Comparison of ENCODE assay signal across 8 mouse cellular contexts in genomic region chr2:32404663-32405062, GRCm38 (mm10). TPM values are rescaled to one million over a fixed set of nuclear protein-coding genes. Genes with fewer than 3 reads are reported as not detected.
DNase-seq lines count a peak whose midpoint lies in the region; ATAC-seq lines count a peak whose summit lies in the region.

No protein-coding gene starts in this region.

- H3K36me3 ChIP-seq in intestine, embryonic 14.5 days (ENCODE audit: control insufficient read depth, insufficient read depth, low read length): peaks cover 26% of the 10 kb centered on the region
- H3K36me3 ChIP-seq in intestine, embryonic 16.5 days (ENCODE audit: control insufficient read depth, insufficient read depth, low read length): peaks cover 8% of the 10 kb centered on the region; the same call in 1 of the 2 replicates
- H3K36me3 ChIP-seq in midbrain, embryonic 16.5 days (ENCODE audit: control insufficient read depth, insufficient read depth, low read length): peaks cover 20% of the 10 kb centered on the region

- intact Hi-C loops in left cerebral cortex, postnatal 25 days (cut with DNase I): loop anchor here (1.0 to 2.0 kb wide), 2 partner anchors 83 to 162 kb away; no protein-coding TSS in a partner anchor

- peak; percentile 98 for DNase-seq in intestine, embryonic 14.5 days (ENCODE audit: low spot score)
- DNase-seq in cerebellum, postnatal 36 days: peak; percentile 96 to 99
- DNase-seq in frontal cortex, postnatal 36 days (ENCODE audit: low spot score in 2 of 2): peak; percentile 94 to 98
- DNase-seq in hindlimb bud, embryonic 11.5 days (ENCODE audit: extremely low spot score, low read depth, low spot score): peak; percentile 100
- DNase-seq in left cerebral cortex, postnatal 25 days (ENCODE audit: low spot score in 2 of 2): peak; percentile 96 to 97
- DNase-seq in spleen, adult 18-20 months: peak; percentile 77 to 95

- 25% methylated on average over 2 of the region's 2 CpGs for WGBS in intestine, embryonic 14.5 days
- 15% methylated on average over 2 of the region's 2 CpGs for WGBS in intestine, embryonic 16.5 days
- WGBS in midbrain, embryonic 16.5 days: 13% methylated on average over 2 of the region's 2 CpGs

- H3K27me3 ChIP-seq in intestine, embryonic 14.5 days (replicated peaks; ENCODE audit: control insufficient read depth, insufficient read depth, low read length): no peaks in the 10 kb centered on the region
- H3K27me3 ChIP-seq in intestine, embryonic 16.5 days (replicated peaks; ENCODE audit: control insufficient read depth, insufficient read depth, low read length): no peaks in the 10 kb centered on the region
- H3K27me3 ChIP-seq in midbrain, embryonic 16.5 days (ENCODE audit: control insufficient read depth, insufficient read depth, low read depth, low read length): no peaks in the 10 kb centered on the region

- no peak overlapping the region for H3K4me3 ChIP-seq in intestine, embryonic 14.5 days (ENCODE audit: low read depth, low read length)
- no peak overlapping the region for H3K4me3 ChIP-seq in intestine, embryonic 16.5 days (ENCODE audit: low read length)
- H3K4me3 ChIP-seq in midbrain, embryonic 16.5 days (ENCODE audit: low read depth, low read length): no peak overlapping the region

- no peaks in the 10 kb centered on the region for H3K4me1 ChIP-seq in intestine, embryonic 14.5 days (replicated peaks; ENCODE audit: control insufficient read depth, insufficient read depth, low read length)
- peaks cover 13% of the 10 kb centered on the region; the same call in 1 of the 2 replicates for H3K4me1 ChIP-seq in intestine, embryonic 16.5 days (ENCODE audit: control insufficient read depth, insufficient read depth, low read length)
- H3K4me1 ChIP-seq in midbrain, embryonic 16.5 days (ENCODE audit: control insufficient read depth, insufficient read depth, low read length): no peaks in the 10 kb centered on the region

- no peaks in the 10 kb centered on the region for H3K9me3 ChIP-seq in intestine, embryonic 14.5 days (ENCODE audit: control insufficient read depth, low read length)
- H3K9me3 ChIP-seq in intestine, embryonic 16.5 days (ENCODE audit: control insufficient read depth, low read length): no peaks in the 10 kb centered on the region
- no peaks in the 10 kb centered on the region for H3K9me3 ChIP-seq in midbrain, embryonic 16.5 days (replicated peaks; ENCODE audit: control insufficient read depth, low read length, poor library complexity, severe bottlenecking)

- no peak overlapping the region for H3K9ac ChIP-seq in intestine, embryonic 14.5 days (ENCODE audit: low read length)
- no peak overlapping the region for H3K9ac ChIP-seq in intestine, embryonic 16.5 days (ENCODE audit: low read depth, low read length)
- 0 out of 2 replicates have a peak overlapping the region, but pooled peaks have one; percentile 11 for H3K9ac ChIP-seq in midbrain, embryonic 16.5 days (ENCODE audit: low read depth, low read length)

- no peak overlapping the region for H3K4me2 ChIP-seq in intestine, embryonic 14.5 days (ENCODE audit: low read length)
- H3K4me2 ChIP-seq in intestine, embryonic 16.5 days (ENCODE audit: low read depth, low read length): no peak overlapping the region
- H3K4me2 ChIP-seq in midbrain, embryonic 16.5 days (ENCODE audit: low read length): no peak overlapping the region

- no peak overlapping the region for H3K27ac ChIP-seq in intestine, embryonic 14.5 days (ENCODE audit: low read depth)
- H3K27ac ChIP-seq in intestine, embryonic 16.5 days (ENCODE audit: low read length): no peak overlapping the region
- H3K27ac ChIP-seq in midbrain, embryonic 16.5 days (ENCODE audit: low read length): no peak overlapping the region

- peak; percentile 24; the same call in 1 of the 2 replicates for ATAC-seq in intestine, embryonic 14.5 days (replicated peaks; ENCODE audit: low FRiP score, low TSS enrichment, low read depth)
- ATAC-seq in intestine, embryonic 16.5 days: no peak
- ATAC-seq in midbrain, embryonic 16.5 days: peak; percentile 44; the same call in 1 of the 2 replicates

RNA-seq across cellular contexts. Expression of gene Ptges2, which starts 9.0 kb away (rescaled TPM):
- 36.4 and 37.0 TPM in 2 replicates for polyA plus RNA-seq in intestine, embryonic 14.5 days (2014; fragmentation: Nextera tagmentation; extraction: Ambion mirVana)
- 49.1 and 49.8 TPM in 2 replicates for polyA plus RNA-seq in intestine, embryonic 16.5 days (2015; fragmentation: Nextera tagmentation; extraction: Ambion mirVana)
- 10 to 100 TPM; 44.4 to 50.3 TPM for total RNA-seq in left cerebral cortex, postnatal 25 days (2021)
- 50.7 and 51.4 TPM in 2 replicates for polyA plus RNA-seq in midbrain, embryonic 16.5 days (2015; fragmentation: Nextera tagmentation; extraction: Ambion mirVana)

RNA-seq across cellular contexts. Expression of gene Lcn2, which starts 16.6 kb away (rescaled TPM):
- 0.93 TPM in 1 of 2 replicates, not detected in the other for polyA plus RNA-seq in intestine, embryonic 14.5 days (2014; fragmentation: Nextera tagmentation; extraction: Ambion mirVana)
- 2.2 and 4.2 TPM in 2 replicates for polyA plus RNA-seq in intestine, embryonic 16.5 days (2015; fragmentation: Nextera tagmentation; extraction: Ambion mirVana)
- total RNA-seq in left cerebral cortex, postnatal 25 days (2021): under 1 TPM; 0.76 to 0.85 TPM
- polyA plus RNA-seq in midbrain, embryonic 16.5 days (2015; fragmentation: Nextera tagmentation; extraction: Ambion mirVana): 0.86 and 1.2 TPM in 2 replicates

RNA-seq across cellular contexts. Expression of gene 1110008P14Rik, which starts 22.9 kb away (rescaled TPM):
- polyA plus RNA-seq in intestine, embryonic 14.5 days (2014; fragmentation: Nextera tagmentation; extraction: Ambion mirVana): 35.7 and 36.8 TPM in 2 replicates
- polyA plus RNA-seq in intestine, embryonic 16.5 days (2015; fragmentation: Nextera tagmentation; extraction: Ambion mirVana): 44.2 and 45.8 TPM in 2 replicates
- total RNA-seq in left cerebral cortex, postnatal 25 days (2021): 100 to 1,000 TPM; 375 to 446 TPM
- polyA plus RNA-seq in midbrain, embryonic 16.5 days (2015; fragmentation: Nextera tagmentation; extraction: Ambion mirVana): 117 and 132 TPM in 2 replicates

RNA-seq across cellular contexts. Expression of gene Naif1, which starts 45.6 kb away (rescaled TPM):
- 5.8 and 6.0 TPM in 2 replicates for polyA plus RNA-seq in intestine, embryonic 14.5 days (2014; fragmentation: Nextera tagmentation; extraction: Ambion mirVana)
- polyA plus RNA-seq in intestine, embryonic 16.5 days (2015; fragmentation: Nextera tagmentation; extraction: Ambion mirVana): 5.1 and 5.3 TPM in 2 replicates
- total RNA-seq in left cerebral cortex, postnatal 25 days (2021): 1 to 10 TPM; 4.2 TPM
- polyA plus RNA-seq in midbrain, embryonic 16.5 days (2015; fragmentation: Nextera tagmentation; extraction: Ambion mirVana): 5.3 and 5.5 TPM in 2 replicates

RNA-seq across cellular contexts. Expression of gene Slc25a25, which starts 46.6 kb away (rescaled TPM):
- polyA plus RNA-seq in intestine, embryonic 14.5 days (2014; fragmentation: Nextera tagmentation; extraction: Ambion mirVana): 17.8 and 18.2 TPM in 2 replicates
- polyA plus RNA-seq in intestine, embryonic 16.5 days (2015; fragmentation: Nextera tagmentation; extraction: Ambion mirVana): 19.3 and 19.9 TPM in 2 replicates
- total RNA-seq in left cerebral cortex, postnatal 25 days (2021): 10 to 100 TPM; 59.0 to 64.8 TPM
- polyA plus RNA-seq in midbrain, embryonic 16.5 days (2015; fragmentation: Nextera tagmentation; extraction: Ambion mirVana): 55.1 and 60.1 TPM in 2 replicates
